Mouse (Mus musculus): Measurements from ENCODE around the gene Sox6.
"Not testable (repeated sequence)": the region's sequence is repeated elsewhere in the genome, so short reads cannot be mapped to it uniquely, and the experiment has no call there.

Gene Sox6

GRCm38 (mm10) chr7:115662121-115662520 is 376.5 kb downstream of the Sox6 start:
- DNase-seq (ENCODE audit: low spot score in 2 of 2): no peak

DNA sequence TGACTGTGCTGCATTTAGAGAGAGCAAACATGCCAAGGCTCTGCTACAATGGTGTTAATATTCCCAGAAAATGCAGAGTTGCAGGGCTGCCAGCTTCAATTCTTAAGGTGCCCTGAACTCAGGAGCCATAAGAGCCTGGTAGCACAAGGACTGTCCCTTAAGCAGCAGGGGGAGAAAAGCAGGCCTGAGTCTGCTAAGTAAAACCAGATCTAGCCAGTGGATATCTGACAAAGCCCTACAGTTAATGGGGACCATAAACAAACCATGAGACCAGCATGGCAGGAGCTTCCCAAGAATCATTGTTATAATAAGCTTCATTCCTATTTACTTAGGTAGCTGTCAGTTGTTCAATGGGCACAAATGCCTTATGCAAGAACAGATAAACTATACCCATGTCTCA is 391.9 kb downstream of the Sox6 start:
- no peak for DNase-seq (ENCODE audit: low spot score in 2 of 2)

GRCm38 (mm10) chr7:115645971-115646447 is 392.6 kb downstream of the Sox6 start:
- no peak for DNase-seq (ENCODE audit: low spot score in 2 of 2)

DNA sequence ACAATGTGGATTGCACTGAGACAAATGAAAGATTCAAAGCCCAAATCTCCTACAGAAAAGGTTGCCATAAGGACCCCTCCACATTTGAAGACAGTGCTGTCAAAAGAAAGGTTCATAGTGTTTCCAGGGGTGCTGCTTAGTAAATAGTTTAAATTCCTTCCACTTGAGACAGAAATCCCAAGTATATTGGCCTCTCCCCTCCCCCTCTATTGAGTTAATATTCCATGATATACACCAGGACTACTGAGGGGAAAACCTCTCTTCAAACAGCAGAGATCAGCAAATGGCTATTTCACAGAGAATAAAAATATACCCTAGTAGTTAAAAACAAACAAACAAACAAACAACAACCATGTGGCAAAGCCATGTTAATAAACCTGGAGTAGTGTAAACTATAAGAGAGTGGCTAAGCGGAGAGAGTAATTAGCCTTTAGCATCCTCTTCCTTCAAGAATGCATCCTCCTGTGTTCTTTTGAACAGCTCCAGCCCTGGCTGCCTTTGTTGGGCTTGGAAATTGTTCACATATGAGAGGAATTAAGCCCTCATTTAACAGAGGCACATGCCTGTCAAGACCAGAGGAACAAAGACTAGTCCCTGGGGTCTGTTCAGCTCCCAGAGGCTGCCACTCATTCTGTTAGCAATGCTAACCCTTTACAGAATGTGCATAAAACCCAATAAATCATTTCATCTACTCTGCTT is 393.2 kb downstream of the Sox6 start:
- DNase-seq (ENCODE audit: low spot score in 2 of 2): no peak

DNA sequence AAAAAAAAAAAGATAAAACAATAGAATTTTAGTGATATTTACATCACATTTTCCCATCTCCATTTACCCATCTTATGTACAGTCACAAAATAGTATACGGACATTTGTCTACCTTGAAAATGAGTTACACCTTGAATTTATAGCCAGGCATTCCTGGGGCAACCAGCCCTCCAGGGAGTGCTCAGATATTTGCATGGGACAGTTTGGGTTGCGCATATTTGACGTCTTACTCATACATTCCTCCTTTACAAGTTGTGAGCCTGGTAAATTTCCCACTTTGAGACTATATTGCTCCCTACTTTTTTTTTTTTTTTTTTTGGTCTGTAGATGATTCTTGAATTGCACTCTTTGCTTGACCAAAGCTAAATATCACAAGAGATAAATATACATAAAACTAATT is 407.9 kb downstream of the Sox6 start:
- no peak for DNase-seq (ENCODE audit: low spot score in 2 of 2)

GRCm38 (mm10) chr7:115630287-115630686 is 408.3 kb downstream of the Sox6 start:
- DNase-seq (ENCODE audit: low spot score in 2 of 2): no peak

DNA sequence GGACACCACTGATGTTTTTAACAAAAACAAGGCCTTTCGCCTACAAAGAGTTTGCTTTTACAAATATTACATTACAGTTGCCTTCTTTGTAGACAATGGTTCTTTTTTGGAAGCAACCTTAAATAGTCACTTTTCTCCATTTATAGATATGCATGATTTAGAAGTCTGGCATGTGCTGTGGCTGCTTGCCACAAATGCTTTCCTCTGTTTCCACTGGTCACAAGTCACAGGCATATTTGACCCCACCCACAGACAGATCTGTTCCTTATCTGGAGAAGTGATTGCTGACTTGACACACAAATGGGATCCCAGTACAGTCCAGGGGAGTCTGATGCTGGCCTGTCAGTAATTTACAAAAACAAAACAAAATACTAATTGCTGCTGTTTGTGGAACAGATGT is 409.8 kb downstream of the Sox6 start:
- no peak for DNase-seq (ENCODE audit: low spot score in 2 of 2)

GRCm38 (mm10) chr7:115625956-115626355 is 412.6 kb downstream of the Sox6 start:
- DNase-seq (ENCODE audit: low spot score in 2 of 2): no peak

DNA sequence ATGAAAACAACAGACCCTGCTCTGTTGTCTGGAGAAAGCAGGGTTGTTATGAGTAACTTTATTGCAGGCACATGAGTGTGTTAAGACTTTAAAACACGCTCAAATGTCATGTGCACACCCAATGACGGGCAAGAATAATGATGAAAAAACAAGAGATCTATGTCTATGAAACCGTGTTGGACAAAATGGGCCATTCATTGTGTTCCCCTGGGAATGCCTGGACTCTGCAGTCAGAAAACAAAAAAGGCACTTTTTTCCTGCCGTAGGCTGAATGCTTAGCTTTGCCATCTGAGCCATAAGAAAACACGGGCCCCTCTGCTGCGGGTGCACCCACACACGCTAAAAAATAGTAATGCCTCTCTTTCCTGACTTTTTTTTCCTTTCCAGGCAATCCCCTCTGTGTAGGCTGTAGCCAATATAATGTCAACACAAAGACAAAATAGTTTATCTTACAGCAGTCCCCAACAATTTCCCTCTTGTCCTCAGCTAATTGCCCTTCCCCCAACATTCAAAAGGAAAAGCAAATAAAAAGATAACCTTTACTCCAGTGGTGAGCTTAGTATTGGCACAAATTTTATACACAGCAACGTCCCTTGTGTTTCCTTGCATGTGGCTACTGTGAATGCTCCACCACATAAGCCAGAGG is 413.6 kb downstream of the Sox6 start:
- DNase-seq (ENCODE audit: low spot score in 2 of 2): no peak

DNA sequence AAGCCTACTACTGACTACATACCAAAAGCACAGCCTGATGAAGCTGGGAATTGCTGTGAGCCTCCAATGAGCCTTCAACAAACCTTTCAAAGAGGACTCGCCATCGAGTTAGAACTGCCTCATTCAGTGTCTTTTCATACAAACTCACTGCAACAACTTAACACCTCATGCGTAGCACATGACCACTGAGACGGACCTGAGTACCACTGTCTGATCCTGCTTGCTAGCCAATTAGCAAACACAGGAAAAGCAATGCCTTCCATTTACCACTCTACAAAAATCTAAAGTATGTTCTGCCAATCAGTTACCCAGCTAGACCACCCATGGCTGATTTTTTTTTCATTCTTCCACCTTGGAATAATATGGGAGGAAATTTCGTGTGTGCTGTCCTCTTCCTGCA is 414.1 kb downstream of the Sox6 start:
- DNase-seq (ENCODE audit: low spot score in 2 of 2): no peak

DNA sequence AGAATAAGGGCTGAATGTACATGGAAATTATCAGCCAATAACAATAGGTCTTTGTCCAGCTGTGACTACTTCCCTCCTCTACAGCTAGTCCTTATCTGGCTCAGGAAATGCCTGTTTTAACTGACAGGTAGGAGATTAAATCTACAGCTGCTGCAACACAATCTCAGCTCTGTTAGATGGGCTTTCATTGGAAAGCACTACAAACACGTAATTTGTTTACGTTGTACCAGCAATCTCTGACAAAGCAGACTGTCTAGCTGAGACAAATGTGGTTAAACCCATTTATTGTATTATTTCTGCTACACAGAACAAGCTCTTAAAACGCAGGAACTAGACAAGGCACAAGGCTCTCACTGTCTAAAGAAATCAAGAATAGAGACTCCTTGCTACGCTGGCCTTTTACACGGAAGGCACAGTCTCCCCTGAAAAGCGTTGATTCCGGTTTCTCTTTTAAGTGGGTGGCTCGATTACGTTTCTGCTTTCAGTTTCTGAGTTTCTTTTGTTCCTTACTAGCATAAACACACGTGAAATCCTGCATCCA is 422.8 kb downstream of the Sox6 start:
- no peak for DNase-seq (ENCODE audit: low spot score in 2 of 2)

GRCm38 (mm10) chr7:115607485-115607884 is 431.1 kb downstream of the Sox6 start:
- no peak for DNase-seq (ENCODE audit: low spot score in 2 of 2)

DNA sequence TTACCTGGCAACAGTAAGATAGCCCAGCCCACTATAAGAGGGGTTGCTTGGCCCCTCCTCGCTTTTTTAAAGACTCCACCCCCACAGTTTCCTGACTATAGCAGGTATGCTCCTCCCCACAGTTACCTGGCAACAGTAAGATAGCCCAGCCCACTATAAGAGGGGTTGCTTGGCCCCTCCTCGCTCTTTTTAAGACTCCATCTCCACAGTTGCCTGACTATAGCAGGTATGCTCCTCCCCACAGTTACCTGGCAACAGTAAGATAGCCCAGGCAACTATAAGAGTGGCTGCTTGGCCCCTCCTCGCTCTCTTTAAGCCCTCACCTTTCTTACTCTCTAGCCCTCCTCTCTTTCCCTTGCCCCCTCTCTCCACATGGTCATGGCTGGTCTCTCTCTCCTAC is 432.5 kb downstream of the Sox6 start:
- DNase-seq (ENCODE audit: low spot score in 2 of 2): not testable (repeated sequence)

- no peak for DNase-seq (ENCODE audit: low spot score in 2 of 2)
These were observed 433.7 kb downstream of the Sox6 start for GRCm38 (mm10) chr7:115604883-115605282.

DNA sequence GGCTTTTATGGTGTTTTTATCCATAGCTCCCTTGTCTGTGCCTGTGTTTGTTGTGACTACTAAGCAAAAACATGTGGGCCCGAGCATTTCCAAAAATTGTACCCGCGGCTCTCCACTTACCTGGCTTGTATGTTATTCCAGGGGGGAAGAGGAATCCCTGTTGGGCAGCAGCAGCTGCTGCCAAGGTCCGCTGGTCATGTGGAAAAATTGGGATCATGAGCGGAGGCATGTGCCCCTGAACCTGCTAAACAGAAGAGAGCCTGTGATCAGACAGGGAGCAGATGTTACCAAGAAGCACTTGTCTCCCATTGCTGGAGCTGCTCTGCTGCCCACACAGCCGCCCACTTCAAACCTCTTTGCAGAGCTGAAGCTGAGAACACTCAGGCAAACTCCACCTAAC is 441.2 kb downstream of the Sox6 start:
- DNase-seq (ENCODE audit: low spot score in 2 of 2): no peak

- no peak for DNase-seq (ENCODE audit: low spot score in 2 of 2)
These were observed 458.1 kb downstream of the Sox6 start for GRCm38 (mm10) chr7:115580461-115580860.

DNA sequence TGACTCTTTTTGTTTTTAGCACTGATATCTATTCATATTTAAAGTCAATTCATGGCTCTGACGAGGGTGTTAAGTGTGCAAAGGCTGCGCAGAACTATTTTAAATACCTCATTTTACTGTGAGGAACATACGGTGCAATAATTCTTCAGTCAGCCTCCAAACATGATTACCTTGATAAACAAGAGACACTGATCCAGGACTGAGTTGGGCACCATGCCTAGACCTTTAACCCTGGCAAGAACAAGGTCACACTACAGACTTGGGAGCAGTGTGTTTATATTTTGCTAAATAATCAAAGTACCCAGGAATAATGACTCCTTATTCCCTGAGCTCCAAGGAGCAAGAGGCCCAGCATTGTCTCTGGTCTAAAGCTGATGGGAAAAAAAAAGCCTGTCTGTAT is 458.8 kb downstream of the Sox6 start:
- DNase-seq (ENCODE audit: low spot score in 2 of 2): no peak

DNA sequence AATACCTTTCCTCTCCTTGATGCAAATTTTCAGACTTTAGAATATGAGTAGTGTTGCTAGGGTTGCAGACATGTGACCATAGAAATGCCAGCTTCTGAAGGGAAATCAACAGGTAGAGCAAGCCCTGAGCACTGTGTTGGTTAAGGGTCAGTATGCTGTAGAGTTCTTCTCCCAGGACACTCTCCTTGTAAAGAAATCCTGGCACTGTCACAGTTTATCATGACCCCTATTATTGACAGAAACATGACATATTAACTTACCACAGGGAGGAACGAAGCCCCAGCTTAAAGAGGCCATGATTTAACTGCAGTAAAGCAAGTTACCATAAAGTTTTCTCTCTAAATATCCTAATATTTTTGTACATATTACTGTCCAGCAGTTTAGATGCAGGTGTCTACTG is 462.2 kb downstream of the Sox6 start:
- DNase-seq (ENCODE audit: low spot score in 2 of 2): no peak

- DNase-seq (ENCODE audit: low spot score in 2 of 2): no peak
These were observed 463.8 kb downstream of the Sox6 start for GRCm38 (mm10) chr7:115574834-115575233.

GRCm38 (mm10) chr7:115568821-115569240 is 469.8 kb downstream of the Sox6 start:
- DNase-seq (ENCODE audit: low spot score in 2 of 2): peak in 1 of 2 experiments; percentile 33

DNA sequence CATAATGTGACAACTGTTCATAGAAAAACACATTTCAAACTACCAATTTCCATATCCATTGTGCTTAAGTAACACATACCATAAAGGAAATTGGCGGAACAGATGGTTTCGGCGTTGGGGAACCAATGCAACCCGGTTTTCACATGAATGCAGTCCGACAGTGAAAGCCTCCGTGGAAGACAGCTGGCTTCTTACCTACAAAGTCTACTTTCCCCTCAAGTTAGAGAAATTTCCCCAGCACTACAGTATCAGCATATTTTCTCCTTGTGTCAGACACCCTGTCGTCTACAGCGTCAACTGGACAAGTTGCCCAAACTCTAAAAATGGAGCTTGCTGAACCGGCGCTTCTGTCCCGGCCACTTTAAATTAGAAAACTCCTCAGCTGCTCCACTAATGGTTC is 470.3 kb downstream of the Sox6 start:
- DNase-seq (ENCODE audit: low spot score in 2 of 2): no peak

DNA sequence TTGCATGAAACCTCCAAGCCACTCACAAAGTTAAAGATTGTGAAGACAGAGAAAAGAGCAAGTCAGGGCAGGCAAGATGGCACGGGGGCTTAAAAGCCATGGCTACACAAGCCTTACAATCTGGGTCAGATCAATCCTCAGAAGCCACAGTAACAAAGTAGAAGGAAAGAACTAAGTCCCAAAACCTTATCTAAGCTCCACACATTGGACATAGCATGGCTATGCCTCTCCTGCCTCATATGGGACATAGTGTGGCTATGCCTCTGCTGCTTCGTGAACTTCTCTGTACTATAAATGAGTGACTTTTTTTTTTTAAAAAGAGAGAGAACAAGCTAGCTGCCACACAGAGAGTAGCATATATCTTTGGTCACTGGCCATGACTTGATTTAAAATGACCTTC is 471.8 kb downstream of the Sox6 start:
- DNase-seq (ENCODE audit: low spot score in 2 of 2): no peak

DNA sequence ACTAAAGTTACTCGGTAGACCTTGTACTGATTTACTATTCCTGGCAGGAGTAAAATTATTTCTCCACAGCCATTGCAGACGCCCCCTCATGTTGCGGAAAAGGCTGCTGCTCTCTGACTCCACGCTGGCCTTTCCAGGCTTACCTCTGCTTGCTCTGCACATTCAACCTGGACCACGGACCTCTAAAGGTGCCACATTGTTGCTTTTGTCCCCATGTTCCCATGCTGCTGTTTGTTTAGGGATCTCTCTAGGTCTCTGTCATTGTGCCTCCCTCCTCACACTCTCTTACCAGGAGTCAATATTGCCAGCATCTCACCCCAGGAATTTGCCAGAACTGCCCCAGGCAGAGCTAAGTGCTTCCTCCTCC is 473.6 kb downstream of the Sox6 start:
- DNase-seq (ENCODE audit: low spot score in 2 of 2): no peak

All from cerebellum, postnatal 4 days (tissue).